Mouse (Mus musculus): ENCODE measurements around the gene Adgrg6.

GRCm38 (mm10) chr10:14365065-14365589, 180.3 kb downstream of the Adgrg6 start:
- no peak for TF ChIP-seq CTCF (IDR thresholded peaks at IDR 0.05; ENCODE audit: insufficient read depth, low read depth, low read length)
- TF ChIP-seq POLR2A (IDR thresholded peaks at IDR 0.05; ENCODE audit: insufficient read depth, low read depth, low read length), result no peak

All from olfactory bulb, adult 2 months (tissue).